Mouse (Mus musculus) thymus, adult 2 months (tissue): ENCODE data around the gene Ctnna3. TPM values are rescaled to one million over a fixed set of nuclear protein-coding genes. Genes with fewer than 3 reads are reported as not detected.

Experiments used
- DNase-seq: peaks from one replicate; pipeline ENCODE4 v3.0.0; 2021
- H3K27ac ChIP-seq: fragments of 200-500 bp; 2 replicates; pipeline ENCODE4 v1.5.1; 2012; ENCODE audit warnings: low read length, control low read depth; ENCODE audit not compliant: control insufficient read depth, insufficient read depth
- H3K27me3 ChIP-seq: fragments of 200-500 bp; 2 replicates; pipeline ENCODE4 v1.6.1; 2012; ENCODE audit warnings: mild to moderate bottlenecking, low read length, moderate library complexity, mixed read lengths; ENCODE audit not compliant: control insufficient read depth, insufficient read depth
- H3K36me3 ChIP-seq: fragments of 200-500 bp; 2 replicates; pipeline ENCODE4 v1.6.1; 2012; ENCODE audit warnings: mild to moderate bottlenecking, low read length, moderate library complexity; ENCODE audit not compliant: control insufficient read depth, insufficient read depth
- H3K4me1 ChIP-seq: fragments of 200-500 bp; replicated peaks from 2 replicates; pipeline ENCODE4 v1.6.1; 2012; ENCODE audit warnings: low read length; ENCODE audit not compliant: control insufficient read depth, insufficient read depth
- H3K4me3 ChIP-seq: fragments of 200-500 bp; 2 replicates; pipeline ENCODE4 v1.5.1; 2012; ENCODE audit warnings: mild to moderate bottlenecking, low read length, control low read depth, moderate library complexity; ENCODE audit not compliant: control insufficient read depth, insufficient read depth
- CTCF ChIP-seq: fragments of 200-500 bp; IDR thresholded peaks from 2 replicates; pipeline ENCODE4 v1.5.1; 2012; ENCODE audit warnings: mild to moderate bottlenecking, control low read depth, low read length, moderate library complexity, borderline replicate concordance; ENCODE audit not compliant: control insufficient read depth, poor library complexity, insufficient read depth; ENCODE audit errors: extremely low read depth
- POLR2A ChIP-seq: fragments of 200-500 bp; IDR thresholded peaks from 2 replicates; pipeline ENCODE4 v1.6.1; 2012; ENCODE audit warnings: mild to moderate bottlenecking, low read length, control low read depth, moderate library complexity; ENCODE audit not compliant: control insufficient read depth, poor library complexity, insufficient read depth; ENCODE audit errors: extremely low read depth
- WGBS: fragments of 180-500 bp; shearing (Covaris S2); methylation state at CpG from one replicate; pipeline ENCODE4 v1.1.7; 2018; 5-methylcytosine and 5-hydroxymethylcytosine counted together
- polyA plus RNA-seq: library from polyadenylated mRNA; depleted of rRNA; stranded (reverse); fragments of >200 nt; gene quantifications from 2 replicates; pipeline ENCODE4 v1.2.3, GENCODE M21; 2012

Ctnna3 gene
- polyA plus RNA-seq, 1 experiment = 0.46 TPM

DNA sequence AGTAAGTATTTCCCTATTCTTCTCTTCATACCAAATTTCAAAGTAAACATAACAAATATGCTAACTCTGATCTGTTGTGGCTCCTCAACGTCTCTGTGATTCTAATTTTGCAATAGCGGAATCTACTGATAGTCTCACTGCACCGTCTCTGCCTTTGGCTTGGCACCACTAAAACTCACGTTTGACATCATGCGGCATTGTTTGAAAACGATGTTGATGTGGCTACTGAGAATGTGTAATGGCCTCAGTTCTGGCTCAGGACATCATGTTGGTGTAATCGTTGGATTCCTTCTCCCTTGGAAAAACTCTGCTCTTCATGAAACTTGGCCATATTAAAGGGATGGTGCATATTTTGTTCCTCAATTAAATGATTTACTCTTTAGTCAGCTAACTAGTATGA, 439.2 kb downstream of the Ctnna3 start:
- H3K4me3 ChIP-seq = no peak overlapping the region
- TF ChIP-seq CTCF = no peak
- no peak for TF ChIP-seq POLR2A
- no peak for DNase-seq
- no peak overlapping the region for H3K27ac ChIP-seq
- no peaks in the 10 kb centered on the region for H3K36me3 ChIP-seq
- 90% methylated on average over 7 of the region's 7 CpGs for WGBS
- no peaks in the 10 kb centered on the region for H3K27me3 ChIP-seq
- H3K4me1 ChIP-seq = no peaks in the 10 kb centered on the region

DNA sequence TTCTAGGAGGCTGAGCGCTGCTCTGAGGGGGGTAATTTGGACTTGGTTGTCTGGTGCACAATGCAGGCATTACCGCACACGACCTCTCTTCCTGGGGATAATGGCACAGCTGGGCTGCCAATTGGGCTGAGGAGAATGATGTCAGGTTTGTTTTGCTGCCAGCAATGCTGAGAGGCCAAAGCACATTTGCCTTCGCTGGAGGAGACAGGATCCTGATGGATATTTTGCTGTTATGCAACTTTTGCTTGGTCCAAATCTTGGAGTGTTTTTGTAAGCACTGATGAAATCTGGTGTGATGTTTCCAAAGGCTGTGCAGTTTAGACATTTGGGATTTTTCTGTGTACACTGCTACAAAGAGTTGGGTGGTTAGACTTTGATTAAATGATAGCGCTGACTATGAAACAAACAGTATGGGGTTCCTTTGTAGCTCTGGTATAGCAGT, 450.6 kb downstream of the Ctnna3 start:
- Histone ChIP-seq H3K36me3 (no peaks in the 10 kb centered on the region), H3K4me3 (no peak overlapping the region), H3K4me1 (no peaks in the 10 kb centered on the region), H3K27me3 (no peaks in the 10 kb centered on the region), H3K27ac (no peak overlapping the region)
- 92% methylated on average over 5 of the region's 5 CpGs for WGBS
- no peak for DNase-seq
- TF ChIP-seq POLR2A (no peak), CTCF (no peak)

DNA sequence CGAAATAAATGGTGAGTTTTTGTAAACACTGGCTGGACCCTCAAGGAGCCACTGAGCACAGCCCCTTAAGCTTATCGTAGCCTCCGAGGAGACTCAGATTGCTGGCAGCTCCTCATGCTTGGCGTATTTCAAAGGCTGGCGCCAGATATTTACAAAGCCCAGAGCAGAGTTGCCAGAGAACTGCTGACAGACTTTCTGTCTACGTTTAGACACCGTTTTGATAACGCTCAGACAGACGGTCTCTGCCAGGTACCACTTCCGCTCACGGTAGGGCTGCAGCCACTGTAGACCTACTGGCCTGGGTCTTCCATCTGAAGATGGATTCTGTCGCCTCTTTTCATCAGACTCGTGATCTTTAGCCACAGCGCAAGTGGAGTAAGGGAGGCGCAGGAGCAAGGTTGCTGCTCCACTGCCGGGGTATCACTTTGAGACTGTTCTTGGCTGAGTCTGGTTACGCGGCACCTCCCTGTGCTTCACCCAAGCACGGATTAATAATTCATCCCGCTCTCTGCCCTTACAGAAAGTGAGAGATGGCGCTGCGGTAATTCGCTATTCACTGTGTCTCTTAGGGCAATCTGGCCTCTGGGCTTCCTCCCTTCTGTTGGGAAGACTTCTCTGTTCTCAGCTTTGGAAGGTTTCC, 456.7 kb downstream of the Ctnna3 start:
- H3K4me1 ChIP-seq = no peaks in the 10 kb centered on the region
- H3K4me3 ChIP-seq = no peak overlapping the region
- TF ChIP-seq CTCF (no peak), POLR2A (no peak)
- no peak overlapping the region for H3K27ac ChIP-seq
- no peaks in the 10 kb centered on the region for H3K36me3 ChIP-seq
- DNase-seq = no peak
- WGBS = 86% methylated on average over 23 of the region's 23 CpGs
- no peaks in the 10 kb centered on the region for H3K27me3 ChIP-seq

DNA sequence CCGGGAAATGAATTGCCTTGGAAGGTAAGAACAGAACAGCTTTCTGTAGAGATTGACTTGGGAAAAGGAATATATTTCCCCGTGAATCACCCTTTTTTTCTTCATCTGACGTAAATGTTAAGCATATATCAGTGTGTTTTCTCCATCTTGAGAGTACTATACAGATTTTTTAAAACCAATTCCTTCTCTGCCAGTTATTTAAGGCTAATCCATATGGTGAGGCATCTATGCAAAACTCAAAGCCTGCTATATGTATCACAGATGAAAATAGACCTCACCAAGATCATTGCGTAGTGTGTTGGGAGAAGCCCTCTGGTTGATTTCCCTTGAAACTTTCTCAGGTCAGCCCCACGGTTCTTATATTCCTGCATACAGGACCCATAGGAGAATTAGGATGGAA, 464.7 kb downstream of the Ctnna3 start:
- H3K4me3 ChIP-seq = no peak overlapping the region
- no peak for TF ChIP-seq POLR2A
- no peak for TF ChIP-seq CTCF
- no peaks in the 10 kb centered on the region for H3K36me3 ChIP-seq
- H3K4me1 ChIP-seq = no peaks in the 10 kb centered on the region
- H3K27me3 ChIP-seq = no peaks in the 10 kb centered on the region
- DNase-seq = no peak
- H3K27ac ChIP-seq = no peak overlapping the region
- WGBS = 93% methylated on average over 5 of the region's 5 CpGs

DNA sequence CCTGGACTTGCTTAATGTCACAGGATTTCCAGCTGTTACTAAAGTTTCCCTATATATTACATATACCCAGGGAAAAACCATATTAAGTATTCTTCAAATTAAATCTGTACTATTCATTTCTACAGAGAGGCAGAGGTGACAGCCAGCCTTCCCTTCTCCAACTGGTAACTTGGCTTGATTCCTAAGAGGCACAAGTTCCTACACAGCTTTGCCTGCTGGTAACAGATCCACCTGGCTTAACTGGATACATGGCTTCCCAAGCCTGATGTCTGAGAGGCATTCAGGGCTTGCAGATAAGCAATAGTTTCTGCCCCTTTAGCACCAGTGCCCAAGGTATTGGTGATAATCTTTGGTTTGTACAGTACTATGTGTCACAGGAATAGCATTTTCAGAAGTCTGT, 470.0 kb downstream of the Ctnna3 start:
- Histone ChIP-seq H3K36me3 (no peaks in the 10 kb centered on the region), H3K27me3 (no peaks in the 10 kb centered on the region), H3K4me1 (no peaks in the 10 kb centered on the region), H3K27ac (no peak overlapping the region), H3K4me3 (no peak overlapping the region)
- TF ChIP-seq CTCF (no peak), POLR2A (no peak)
- DNase-seq = no peak

DNA sequence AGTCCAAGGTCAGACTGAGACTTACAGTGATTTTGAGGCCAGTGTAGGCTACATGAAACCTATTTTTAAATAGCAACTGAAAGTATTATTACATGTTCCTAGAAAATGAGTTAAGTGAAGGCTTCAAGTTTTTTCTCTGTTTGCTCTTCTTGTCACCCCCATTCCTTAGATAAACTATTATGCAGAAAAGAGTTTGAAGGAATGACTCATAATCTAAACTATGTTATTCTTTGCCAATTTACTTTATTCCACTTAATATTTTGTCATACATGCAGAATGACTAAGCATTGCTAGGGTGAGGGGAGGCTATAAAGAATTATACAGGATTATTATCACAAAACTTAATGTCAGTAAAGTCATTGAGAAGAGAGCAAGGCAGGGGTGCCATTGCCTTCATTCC, 479.0 kb downstream of the Ctnna3 start:
- Histone ChIP-seq H3K4me1 (no peaks in the 10 kb centered on the region), H3K27me3 (no peaks in the 10 kb centered on the region), H3K36me3 (no peaks in the 10 kb centered on the region), H3K27ac (no peak overlapping the region), H3K4me3 (no peak overlapping the region)
- no peak for DNase-seq
- TF ChIP-seq CTCF (no peak), POLR2A (no peak)

DNA sequence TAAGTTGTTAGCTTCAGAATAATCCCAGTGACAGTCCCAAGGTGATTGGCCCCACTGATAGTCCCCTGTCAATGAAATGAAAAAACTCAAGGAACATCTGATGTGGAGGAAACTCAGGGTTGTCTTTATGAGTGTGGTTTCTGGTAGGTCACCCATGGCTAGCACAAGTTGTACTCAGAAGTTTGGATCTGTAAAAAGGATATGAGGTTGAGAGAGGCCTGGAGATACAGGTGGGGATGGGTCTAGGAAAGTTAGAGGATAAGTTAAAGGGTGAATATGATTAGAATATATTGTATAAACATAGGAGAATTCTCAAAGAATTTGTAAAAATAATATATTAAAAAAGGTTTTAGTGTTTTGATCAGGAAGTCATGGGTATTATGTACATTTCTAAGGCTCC, 497.4 kb downstream of the Ctnna3 start, which contains the start of gene Gm10118:
Gene Gm10118 (minus strand): TSS at position 101 of the 400 bp plus-strand sequence.
- TF ChIP-seq POLR2A (no peak), CTCF (no peak)
- Histone ChIP-seq H3K27ac (no peak within 1 kb of the TSS), H3K27me3 (no peaks in the 10 kb centered on the region; the same call in 1 of the 2 replicates), H3K4me3 (no peak within 1 kb of the TSS), H3K36me3 (no peaks in the 10 kb centered on the region), H3K4me1 (no peaks in the 10 kb centered on the region)
- no peak for DNase-seq
